Mouse (Mus musculus) midbrain, embryonic 10.5 days (tissue): ENCODE results near the gene Cdk2. TPM values are rescaled to one million over a fixed set of nuclear protein-coding genes. Genes with fewer than 3 reads are reported as not detected.
"Not testable (repeated sequence)": the region's sequence is repeated elsewhere in the genome, so short reads cannot be mapped to it uniquely, and the experiment has no call there.

ENCODE experiments used
- DNase-seq: peaks from one replicate; pipeline ENCODE4 v3.0.0-alpha.2; 2017; ENCODE audit warnings: low spot score
- H3K27ac ChIP-seq: fragments of 300-500 bp; sonication (generic); replicated peaks from 2 replicates; pipeline ENCODE4 v1.5.1; 2016; ENCODE audit warnings: mild to moderate bottlenecking
- H3K27me3 ChIP-seq: fragments of 300-500 bp; sonication (generic); 2 replicates; pipeline ENCODE4 v1.6.1; 2016; ENCODE audit warnings: low read depth, mild to moderate bottlenecking; ENCODE audit not compliant: poor library complexity, severe bottlenecking
- H3K36me3 ChIP-seq: fragments of 300-500 bp; sonication (generic); 2 replicates; pipeline ENCODE4 v1.6.1; 2016; ENCODE audit warnings: mild to moderate bottlenecking, moderate library complexity
- H3K4me1 ChIP-seq: fragments of 300-500 bp; sonication (generic); 2 replicates; pipeline ENCODE4 v1.6.1; 2016
- H3K4me3 ChIP-seq: fragments of 300-500 bp; sonication (generic); 2 replicates; pipeline ENCODE4 v1.5.1; 2016; ENCODE audit warnings: mild to moderate bottlenecking, moderate library complexity
- H3K9me3 ChIP-seq: fragments of 300-500 bp; sonication (generic); replicated peaks from 2 replicates; pipeline ENCODE4 v1.6.1; 2016; ENCODE audit warnings: mild to moderate bottlenecking
- WGBS: fragments of 180-500 bp; shearing (Covaris S2); methylation state at CpG from one replicate; pipeline ENCODE4 v1.1.7; 2016; 5-methylcytosine and 5-hydroxymethylcytosine counted together
- polyA plus RNA-seq: library from polyadenylated mRNA; unstranded; fragments of >200 nt; fragmentation: Nextera tagmentation; extraction: Ambion mirVana; gene quantifications from 2 replicates; pipeline ENCODE4 v1.2.1, GENCODE M21; 2016

The Cdk2 gene
- polyA plus RNA-seq, 1 experiment from 2014 or later = 107 TPM

DNA sequence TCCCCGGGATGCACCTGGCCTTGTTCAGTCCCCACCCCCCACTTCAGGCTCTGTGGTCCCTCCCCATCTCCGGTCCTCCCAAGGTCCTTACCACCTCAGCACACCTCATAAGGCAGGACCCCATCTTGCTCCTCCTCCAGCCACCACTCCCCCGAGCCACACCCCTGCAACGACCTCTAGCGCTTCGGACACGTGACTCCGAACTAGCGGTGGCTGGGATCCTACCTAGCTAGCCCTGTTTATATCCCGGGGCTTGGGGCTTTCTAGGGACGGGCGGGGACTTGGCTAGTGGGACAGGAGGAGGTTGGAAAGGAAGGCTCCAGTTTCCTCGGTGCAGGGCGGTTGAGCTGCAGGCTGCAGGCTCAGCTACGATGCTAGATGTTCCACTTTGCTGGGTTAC, 32.6 kb upstream of the Cdk2 start:
- Histone ChIP-seq H3K4me1 (peaks cover 10% of the 10 kb centered on the region), H3K27ac (peak overlapping the region; percentile 38; the same call in 1 of the 2 replicates), H3K9me3 (no peaks in the 10 kb centered on the region), H3K27me3 (peaks cover 14% of the 10 kb centered on the region), H3K4me3 (peak overlapping the region; percentile 45), H3K36me3 (no peaks in the 10 kb centered on the region)
- WGBS = 4% methylated on average over 15 of the region's 15 CpGs
- peak; percentile 20 for DNase-seq

DNA sequence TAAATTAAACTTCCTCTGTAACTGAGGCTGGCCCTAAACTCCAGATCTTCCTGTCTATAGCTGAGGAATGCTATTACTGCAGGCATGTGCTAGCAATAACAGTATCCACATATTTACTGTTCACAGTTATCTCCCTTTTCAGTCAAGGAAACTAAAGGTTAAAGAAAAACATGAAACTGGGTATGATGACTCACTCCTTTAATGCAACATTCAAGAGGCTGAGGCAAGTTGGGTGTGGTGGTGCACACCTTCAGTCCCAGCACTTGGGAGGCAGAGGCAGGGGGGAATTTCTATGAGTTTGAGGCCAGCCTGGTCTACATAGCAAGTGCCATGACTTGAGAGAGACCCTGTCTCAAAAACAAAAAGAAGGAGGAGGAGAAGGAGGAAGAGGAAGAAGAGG, 27.2 kb upstream of the Cdk2 start:
- Histone ChIP-seq H3K4me1 (peaks cover 5% of the 10 kb centered on the region), H3K27me3 (no peaks in the 10 kb centered on the region), H3K9me3 (no peaks in the 10 kb centered on the region), H3K27ac (no peak overlapping the region), H3K4me3 (no peak overlapping the region), H3K36me3 (no peaks in the 10 kb centered on the region)
- DNase-seq = no peak

DNA sequence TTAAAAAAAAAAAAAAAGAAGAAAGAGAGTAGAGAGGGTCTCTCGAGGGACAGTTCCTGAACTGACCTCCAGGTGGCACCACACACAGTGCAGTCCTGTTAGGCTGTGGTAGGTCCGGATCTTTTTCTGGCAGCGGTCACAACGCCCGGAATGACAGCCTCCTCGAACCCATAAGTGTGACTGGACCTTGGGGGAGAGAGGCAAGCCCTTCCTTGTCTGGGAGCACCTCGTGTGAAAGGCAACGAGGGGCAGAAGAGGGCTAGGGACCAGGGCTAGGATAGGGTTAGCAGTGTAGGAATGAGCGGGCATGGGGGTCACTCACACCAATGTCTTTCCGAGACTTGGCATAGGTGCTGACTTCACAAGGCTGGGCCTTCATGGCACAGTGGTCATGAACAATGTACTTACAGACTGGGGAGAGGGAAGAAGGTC, 26.2 kb upstream of the Cdk2 start:
- peaks cover 4% of the 10 kb centered on the region for H3K4me1 ChIP-seq
- WGBS = 18% methylated on average over 10 of the region's 10 CpGs
- peak; percentile 67 for DNase-seq
- peak overlapping the region; percentile 27; the same call in 1 of the 2 replicates for H3K4me3 ChIP-seq
- no peaks in the 10 kb centered on the region for H3K27me3 ChIP-seq
- no peaks in the 10 kb centered on the region for H3K36me3 ChIP-seq
- H3K27ac ChIP-seq = no peak overlapping the region
- H3K9me3 ChIP-seq = no peaks in the 10 kb centered on the region

DNA sequence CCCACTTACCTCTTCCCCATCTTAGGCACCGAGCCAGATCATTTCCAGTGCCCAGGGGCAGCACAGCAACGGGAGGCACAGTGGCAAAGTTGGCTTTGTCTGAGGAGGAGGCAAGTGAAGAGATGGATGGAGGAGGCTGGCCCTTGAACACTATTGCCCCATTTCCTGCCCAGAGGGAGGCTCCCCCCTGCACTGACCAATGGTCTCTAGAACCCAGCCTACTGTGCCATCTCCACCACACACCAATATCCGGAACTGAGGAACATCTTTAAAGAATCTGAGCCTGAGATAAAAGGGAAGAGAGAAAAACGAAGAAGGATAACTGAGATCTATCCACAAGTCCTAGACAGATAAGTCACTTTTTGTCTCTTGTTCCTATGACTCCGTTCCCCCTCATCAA, 23.2 kb upstream of the Cdk2 start:
- DNase-seq = no peak
- no peaks in the 10 kb centered on the region for H3K9me3 ChIP-seq
- WGBS = 86% methylated on average over 5 of the region's 5 CpGs
- no peaks in the 10 kb centered on the region for H3K27me3 ChIP-seq
- no peaks in the 10 kb centered on the region for H3K36me3 ChIP-seq
- H3K4me1 ChIP-seq = peaks cover 4% of the 10 kb centered on the region
- no peak overlapping the region for H3K27ac ChIP-seq
- H3K4me3 ChIP-seq = no peak overlapping the region

DNA sequence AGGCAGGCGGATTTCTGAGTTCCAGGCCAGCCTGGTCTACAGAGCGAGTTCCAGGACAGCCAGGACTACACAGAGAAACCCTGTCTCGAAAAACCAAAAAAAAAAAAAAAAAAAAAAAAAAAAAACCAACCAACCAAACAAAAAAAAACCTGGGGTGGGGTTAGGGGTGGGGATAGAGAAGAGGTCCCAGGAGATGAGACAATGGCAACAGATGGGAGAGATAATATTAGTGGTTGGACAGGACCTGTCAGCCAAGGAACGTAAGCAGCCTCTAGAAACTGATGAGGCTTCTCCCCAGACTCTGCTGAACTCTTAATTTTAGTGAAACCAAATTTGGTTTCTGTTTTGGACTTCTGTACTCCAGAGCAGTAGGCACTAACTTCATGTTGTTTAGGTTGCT, 20.6 kb upstream of the Cdk2 start:
- not testable (repeated sequence) for DNase-seq, H3K4me1 ChIP-seq, H3K27me3 ChIP-seq, H3K27ac ChIP-seq, H3K4me3 ChIP-seq, H3K36me3 ChIP-seq, H3K9me3 ChIP-seq
- 87% methylated on average over 4 of the region's 4 CpGs for WGBS

DNA sequence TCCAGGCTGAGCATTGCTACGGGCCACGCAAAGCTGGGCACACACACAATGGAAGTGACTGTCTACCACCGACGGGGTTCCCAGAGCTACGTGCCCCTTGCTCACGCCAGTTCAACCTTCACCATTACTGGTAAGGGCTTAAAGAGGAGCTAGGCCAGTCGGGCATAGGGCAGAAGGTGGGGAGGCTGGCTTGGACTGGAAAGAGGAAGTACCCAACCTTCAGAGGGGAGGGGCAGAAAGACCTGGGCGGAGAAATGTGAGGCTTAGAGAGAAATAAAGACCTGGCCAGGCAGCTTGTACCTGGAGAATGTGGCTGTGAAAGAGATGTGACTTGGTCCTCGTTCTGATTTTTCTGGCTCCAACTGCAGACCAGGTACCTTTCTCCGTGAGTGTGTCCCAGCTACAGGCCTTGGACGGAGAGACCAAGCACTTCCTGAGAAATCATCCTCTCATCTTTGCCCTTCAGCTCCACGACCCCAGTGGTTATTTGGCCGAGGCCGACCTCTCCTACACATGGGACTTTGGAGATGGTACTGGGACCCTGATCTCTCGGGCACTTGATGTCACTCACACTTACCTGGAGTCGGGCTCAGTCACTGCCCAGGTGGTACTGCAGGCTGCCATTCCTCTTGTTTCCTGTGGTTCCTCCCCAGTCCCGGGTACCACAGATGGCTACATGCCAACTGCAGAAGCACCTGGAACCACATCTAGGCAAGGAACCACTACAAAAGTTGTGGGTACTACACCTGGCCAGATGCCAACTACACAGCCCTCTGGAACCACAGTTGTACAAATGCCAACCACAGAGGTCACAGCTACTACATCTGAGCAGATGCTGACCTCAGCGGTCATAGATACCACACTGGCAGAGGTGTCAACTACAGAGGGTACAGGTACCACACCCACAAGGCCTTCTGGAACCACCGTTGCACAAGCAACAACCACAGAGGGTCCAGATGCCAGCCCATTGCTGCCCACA, 11.0 kb upstream of the Cdk2 start:
- 88% methylated on average over 19 of the region's 19 CpGs for WGBS
- DNase-seq = no peak

DNA sequence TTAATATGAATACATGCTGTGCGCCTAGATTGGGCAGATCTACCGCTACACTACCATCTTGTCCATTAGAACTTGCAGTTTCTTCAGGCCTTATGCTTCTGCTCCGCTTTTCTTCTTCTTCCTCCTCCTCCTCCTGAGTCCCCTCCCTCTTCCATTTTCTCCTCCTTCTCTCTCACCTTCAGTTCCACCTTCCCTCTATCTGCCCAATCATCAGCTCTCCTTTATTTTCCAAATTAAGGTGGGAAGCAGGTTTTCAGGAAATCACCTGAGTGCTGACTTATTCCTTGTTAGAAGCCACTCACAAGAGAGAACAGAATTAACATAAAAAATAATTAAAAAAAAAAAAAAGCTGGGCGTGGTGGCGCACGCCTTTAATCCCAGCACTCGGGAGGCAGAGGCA, 6.5 kb upstream of the Cdk2 start:
- 94% methylated on average over 7 of the region's 7 CpGs for whole genome bisulfite sequencing
- DNase-seq, H3K9me3 ChIP-seq: not testable (repeated sequence)

More for the DNA sequence above, 11.0 kb upstream of the Cdk2 start:
- no peak overlapping the region for H3K27ac ChIP-seq
- no peaks in the 10 kb centered on the region for H3K4me1 ChIP-seq
- H3K27me3 ChIP-seq = no peaks in the 10 kb centered on the region
- no peaks in the 10 kb centered on the region for H3K36me3 ChIP-seq
- no peak overlapping the region for H3K4me3 ChIP-seq
- H3K9me3 ChIP-seq = no peaks in the 10 kb centered on the region

DNA sequence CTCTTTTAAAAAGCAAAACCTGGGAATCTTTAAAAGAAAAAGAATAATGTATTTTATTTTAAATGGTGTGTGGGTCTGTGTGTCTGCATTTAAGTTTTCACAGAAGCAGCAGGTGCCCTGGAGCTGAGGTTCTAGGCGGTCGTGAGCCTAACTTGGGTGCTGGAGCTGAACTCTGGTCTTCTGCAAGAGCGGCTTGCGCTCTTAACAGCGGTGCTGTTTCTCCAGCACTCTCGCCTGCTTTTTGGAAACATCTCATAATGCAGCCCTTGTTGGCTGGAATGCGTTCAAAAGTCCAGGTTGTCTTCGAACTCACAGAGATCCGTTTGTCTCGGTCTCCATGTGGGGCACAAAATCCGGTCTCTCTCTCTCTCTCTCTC, 474 bp upstream of the Cdk2 start:
- Histone ChIP-seq H3K4me3 (peak overlapping the region; percentile 79), H3K4me1 (peaks cover 36% of the 10 kb centered on the region), H3K36me3 (peaks cover 33% of the 10 kb centered on the region), H3K27me3 (no peaks in the 10 kb centered on the region), H3K27ac (peak overlapping the region; percentile 90), H3K9me3 (no peaks in the 10 kb centered on the region)
- 9% methylated on average over 11 of the region's 11 CpGs for WGBS
- no peak for DNase-seq

More for the DNA sequence above, 6.5 kb upstream of the Cdk2 start:
- H3K36me3 ChIP-seq, H3K4me1 ChIP-seq, H3K4me3 ChIP-seq, H3K27me3 ChIP-seq, H3K27ac ChIP-seq: not testable (repeated sequence)

DNA sequence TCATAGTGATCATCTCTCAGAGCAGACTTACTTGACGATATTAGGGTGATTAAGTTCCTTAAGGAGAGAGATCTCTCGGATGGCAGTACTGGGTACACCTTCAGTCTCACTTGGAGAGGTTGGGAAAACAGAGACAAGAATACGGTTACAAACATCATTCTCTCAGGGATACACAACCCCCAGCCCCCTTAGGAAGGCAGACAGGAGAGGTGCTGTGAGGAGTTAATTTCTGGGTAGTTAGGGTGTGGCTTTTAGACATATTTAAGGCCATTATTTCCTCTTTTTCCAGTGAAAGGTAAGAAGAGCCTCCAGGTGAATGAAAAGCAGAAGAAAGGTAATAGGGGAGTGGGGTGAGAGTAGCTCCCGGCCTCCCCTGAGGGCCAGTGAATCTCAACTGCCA, 936 bp downstream of the Cdk2 start, which contains the start of gene Pmel:
Gene Pmel, plus strand, starts transcription at position 301 of the 400 bp plus-strand sequence.
- no peaks in the 10 kb centered on the region for H3K27me3 ChIP-seq

DNA sequence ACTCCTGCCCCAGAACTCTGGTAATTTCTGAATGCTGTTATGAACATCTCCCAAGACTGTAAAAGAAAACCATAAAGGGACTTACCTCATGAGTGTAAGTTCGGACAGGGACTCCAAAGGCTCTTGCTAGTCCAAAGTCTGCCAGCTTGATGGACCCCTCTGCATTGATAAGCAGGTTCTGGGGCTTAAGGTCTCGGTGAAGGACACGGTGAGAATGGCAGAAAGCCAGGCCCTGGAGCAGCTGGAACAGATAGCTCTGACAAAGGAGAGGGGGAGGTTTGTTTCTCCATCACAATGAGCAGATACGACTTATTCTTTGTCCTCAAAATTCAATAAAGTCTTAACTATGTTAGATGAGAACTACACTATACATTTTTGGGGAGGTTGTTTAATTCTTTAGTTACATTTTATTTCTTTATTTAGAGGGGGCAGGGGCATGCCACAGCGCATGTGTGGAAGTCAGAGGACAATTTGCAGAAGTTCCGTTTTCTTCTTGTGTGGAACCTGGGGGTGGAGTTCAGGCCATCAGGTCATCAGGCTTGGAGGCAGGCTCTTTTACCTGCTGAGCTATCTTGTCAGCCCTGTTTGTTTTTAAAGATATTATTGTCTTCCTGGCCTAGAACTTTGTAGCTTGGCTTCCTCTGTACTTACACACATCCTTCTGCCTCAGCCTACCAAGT, 2.4 kb downstream of the Cdk2 start:
- Histone ChIP-seq H3K27ac (no peak overlapping the region), H3K27me3 (no peaks in the 10 kb centered on the region), H3K36me3 (peaks cover 60% of the 10 kb centered on the region), H3K4me1 (peaks cover 36% of the 10 kb centered on the region), H3K9me3 (no peaks in the 10 kb centered on the region), H3K4me3 (no peak overlapping the region)
- no peak for DNase-seq
- WGBS = 91% methylated on average over 6 of the region's 6 CpGs

More for the DNA sequence above, 936 bp downstream of the Cdk2 start, which contains the start of gene Pmel:
- no peaks in the 10 kb centered on the region for H3K9me3 ChIP-seq
- peak within 1 kb of the TSS; percentile 90 for H3K27ac ChIP-seq
- DNase-seq = no peak
- peaks cover 47% of the 10 kb centered on the region for H3K36me3 ChIP-seq
- H3K4me1 ChIP-seq = peaks cover 36% of the 10 kb centered on the region
- peak within 1 kb of the TSS; percentile 79 for H3K4me3 ChIP-seq
- WGBS = 29% methylated on average over 4 of the region's 4 CpGs

DNA sequence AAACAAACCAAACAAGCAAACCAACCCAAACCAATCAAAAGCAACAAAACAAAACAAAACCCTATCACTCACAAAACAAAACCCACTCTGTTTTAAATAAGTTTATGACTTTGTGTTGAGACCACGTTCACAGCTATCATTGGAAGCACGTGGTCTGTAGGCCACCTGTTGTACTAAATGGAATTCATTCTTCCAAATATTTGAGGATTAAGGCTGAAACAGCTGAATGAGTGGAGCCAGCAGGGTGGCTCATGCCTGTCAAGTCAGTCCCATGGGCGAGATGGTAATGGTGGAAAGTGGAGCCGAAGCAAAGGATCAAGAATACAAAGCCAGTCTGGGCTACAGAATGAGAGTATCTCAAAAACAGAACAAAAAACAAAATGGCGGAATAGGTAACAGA, 4.1 kb downstream of the Cdk2 start:
- WGBS = 91% methylated on average over 5 of the region's 5 CpGs
- Histone ChIP-seq H3K27me3 (no peaks in the 10 kb centered on the region), H3K4me3 (no peak overlapping the region), H3K9me3 (no peaks in the 10 kb centered on the region), H3K27ac (no peak overlapping the region), H3K36me3 (peaks cover 63% of the 10 kb centered on the region), H3K4me1 (peaks cover 33% of the 10 kb centered on the region)
- DNase-seq = no peak

DNA sequence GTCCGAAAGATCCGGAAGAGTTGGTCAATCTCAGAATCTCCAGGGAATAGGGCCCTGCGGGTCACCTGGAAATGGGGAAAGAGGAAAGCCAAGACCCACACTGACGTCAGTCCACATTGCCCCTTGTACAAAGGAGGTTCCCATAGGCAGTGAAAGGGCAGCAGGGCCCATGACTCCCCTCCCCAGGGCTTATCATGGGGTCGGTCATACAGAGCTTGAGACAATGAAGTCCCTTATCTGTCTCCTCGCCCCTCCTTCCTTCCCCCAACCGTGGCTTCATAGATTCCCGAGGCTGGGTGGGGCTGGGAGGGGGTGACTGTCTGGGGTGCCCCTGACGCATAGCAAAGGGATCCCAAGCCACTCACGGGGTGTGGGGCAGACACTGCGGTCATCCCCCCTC, 5.2 kb downstream of the Cdk2 start:
- Histone ChIP-seq H3K27ac (no peak overlapping the region), H3K4me1 (peaks cover 38% of the 10 kb centered on the region), H3K27me3 (no peaks in the 10 kb centered on the region), H3K36me3 (peaks cover 63% of the 10 kb centered on the region), H3K9me3 (no peaks in the 10 kb centered on the region), H3K4me3 (no peak overlapping the region)
- 91% methylated on average over 11 of the region's 11 CpGs for WGBS
- no peak for DNase-seq

DNA sequence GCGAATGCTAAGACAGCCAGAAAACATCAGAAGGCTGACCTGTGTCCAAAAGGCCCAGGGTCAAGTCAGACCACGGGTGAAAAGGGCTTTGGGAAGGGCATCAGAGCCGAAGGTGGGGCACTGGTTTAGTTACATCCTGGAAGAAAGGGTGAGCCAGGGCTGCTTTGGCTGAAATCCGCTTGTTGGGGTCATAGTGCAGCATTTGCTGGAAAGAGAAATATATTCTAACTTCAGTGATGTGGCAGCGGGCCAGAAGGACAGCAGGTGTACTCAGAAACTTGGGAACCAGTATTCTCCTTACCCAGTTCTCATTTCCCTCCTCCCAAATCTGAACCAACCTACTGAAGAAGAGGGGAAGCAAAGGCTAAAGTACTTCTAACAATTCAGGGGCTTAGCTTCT, 5.8 kb downstream of the Cdk2 start:
- Histone ChIP-seq H3K9me3 (no peaks in the 10 kb centered on the region), H3K4me1 (peaks cover 37% of the 10 kb centered on the region), H3K27ac (no peak overlapping the region), H3K36me3 (peaks cover 63% of the 10 kb centered on the region), H3K27me3 (no peaks in the 10 kb centered on the region), H3K4me3 (no peak overlapping the region)
- 90% methylated on average over 5 of the region's 5 CpGs for WGBS
- no peak for DNase-seq
